Mouse (Mus musculus) liver, postnatal 0 days (tissue): ENCODE measurements around the gene 1700025G04Rik. TPM values are rescaled to one million over a fixed set of nuclear protein-coding genes. Genes with fewer than 3 reads are reported as not detected.
"Not testable (repeated sequence)": the region's sequence is repeated elsewhere in the genome, so short reads cannot be mapped to it uniquely, and the experiment has no call there.

Experiments used
- ATAC-seq: fragments of 200-750 bp; cut with Nextera tagmentation; 2 replicates; pipeline ENCODE4 v1.8.0; 2017; ENCODE audit warnings: mild to moderate bottlenecking, moderate library complexity
- DNase-seq: peaks from one replicate; pipeline ENCODE4 v3.0.0-alpha.2; 2016
- H3K27ac ChIP-seq: fragments of 300-500 bp; sonication (generic); 2 replicates; pipeline ENCODE4 v1.5.1; 2014; ENCODE audit warnings: antibody characterized with exemption, moderate library complexity, mild to moderate bottlenecking, low read depth
- H3K27me3 ChIP-seq: fragments of 300-500 bp; sonication (generic); 2 replicates; pipeline ENCODE4 v1.6.1; 2014; ENCODE audit warnings: low read length, control low read depth, mixed read lengths; ENCODE audit not compliant: insufficient read depth
- H3K36me3 ChIP-seq: fragments of 300-500 bp; sonication (generic); replicated peaks from 2 replicates; pipeline ENCODE4 v1.6.1; 2014; ENCODE audit warnings: mild to moderate bottlenecking, control low read depth, low read length, moderate library complexity, mixed read lengths; ENCODE audit not compliant: insufficient read depth
- H3K4me1 ChIP-seq: fragments of 300-500 bp; sonication (generic); 2 replicates; pipeline ENCODE4 v1.6.1; 2014; ENCODE audit warnings: antibody characterized with exemption, mild to moderate bottlenecking, control low read depth; ENCODE audit not compliant: insufficient read depth
- H3K4me2 ChIP-seq: fragments of 300-500 bp; sonication (generic); 2 replicates; pipeline ENCODE4 v1.6.1; 2014; ENCODE audit warnings: low read depth, mild to moderate bottlenecking, low read length, moderate library complexity, mixed read lengths
- H3K4me3 ChIP-seq: fragments of 300-500 bp; sonication (generic); 2 replicates; pipeline ENCODE4 v1.5.1; 2014; ENCODE audit warnings: low read depth, low read length
- H3K9ac ChIP-seq: fragments of 300-500 bp; sonication (generic); replicated peaks from 2 replicates; pipeline ENCODE4 v1.6.1; 2014; ENCODE audit warnings: mild to moderate bottlenecking, moderate library complexity
- H3K9me3 ChIP-seq: fragments of 300-500 bp; sonication (generic); 2 replicates; pipeline ENCODE4 v1.6.1; 2016; ENCODE audit warnings: mild to moderate bottlenecking, control low read depth, low read length, mixed read lengths
- CTCF ChIP-seq: sonication (generic); IDR thresholded peaks from 2 replicates; pipeline ENCODE4 v1.5.1; 2016; ENCODE audit warnings: antibody characterized with exemption, low read depth
- EP300 ChIP-seq: IDR thresholded peaks from 2 replicates; pipeline ENCODE4 v1.6.1; 2016; ENCODE audit warnings: antibody characterized with exemption, low read depth, mild to moderate bottlenecking
- WGBS: fragments of 180-500 bp; shearing (Covaris S2); extraction: QIAGEN DNeasy Blood & Tissue Kit; methylation state at CpG from one replicate; pipeline ENCODE4 v1.1.7; 2014; ENCODE audit not compliant: insufficient replicate concordance; 5-methylcytosine and 5-hydroxymethylcytosine counted together
- polyA plus RNA-seq: library from polyadenylated mRNA; unstranded; fragments of >200 nt; fragmentation: Nextera tagmentation; extraction: Ambion mirVana; gene quantifications from 2 replicates; pipeline ENCODE4 v1.2.1, GENCODE M21; 2015

1700025G04Rik gene
- polyA plus RNA-seq, 1 experiment from 2014 or later: 3.0 TPM

- no peak overlapping the region for H3K4me2 ChIP-seq
- H3K27ac ChIP-seq: no peak overlapping the region
- H3K9ac ChIP-seq: no peak overlapping the region
- TF ChIP-seq EP300 (no peak), CTCF (no peak)
- DNase-seq (no peak), ATAC-seq (no peak)
- WGBS: 82% methylated on average over 17 of the region's 17 CpGs
- no peaks in the 10 kb centered on the region for H3K36me3 ChIP-seq
- H3K9me3 ChIP-seq: no peaks in the 10 kb centered on the region
- H3K4me3 ChIP-seq: no peak overlapping the region
- no peaks in the 10 kb centered on the region for H3K27me3 ChIP-seq
- no peaks in the 10 kb centered on the region for H3K4me1 ChIP-seq
Observed at GRCm38 (mm10) chr1:151845252-151845832, 244.6 kb downstream of the 1700025G04Rik start.

- 81% methylated on average over 1 of the region's 1 CpGs for WGBS
- not testable (repeated sequence) for H3K27ac ChIP-seq
Observed at GRCm38 (mm10) chr1:151840345-151840744, 249.6 kb downstream of the 1700025G04Rik start.

GRCm38 (mm10) chr1:151835261-151835660, 254.7 kb downstream of the 1700025G04Rik start:
- H3K4me2 ChIP-seq: no peak overlapping the region
- 0 out of 2 replicates have a peak, but pooled peaks cover 3% of the 10 kb centered on the region for H3K9me3 ChIP-seq
- ATAC-seq: no peak
- TF ChIP-seq CTCF (no peak), EP300 (no peak)
- H3K4me1 ChIP-seq: no peaks in the 10 kb centered on the region
- WGBS: 80% methylated on average over 4 of the region's 4 CpGs
- no peak for DNase-seq
- H3K9ac ChIP-seq: no peak overlapping the region
- H3K4me3 ChIP-seq: no peak overlapping the region
- no peaks in the 10 kb centered on the region for H3K36me3 ChIP-seq
- no peak overlapping the region for H3K27ac ChIP-seq
- no peaks in the 10 kb centered on the region for H3K27me3 ChIP-seq

More at GRCm38 (mm10) chr1:151840345-151840744, 249.6 kb downstream of the 1700025G04Rik start:
- H3K27me3 ChIP-seq, H3K4me3 ChIP-seq, H3K9ac ChIP-seq, DNase-seq, H3K4me2 ChIP-seq, H3K4me1 ChIP-seq, H3K9me3 ChIP-seq, H3K36me3 ChIP-seq, ATAC-seq: not testable (repeated sequence)

GRCm38 (mm10) chr1:151831791-151832190, 258.1 kb downstream of the 1700025G04Rik start:
- no peak overlapping the region for H3K4me2 ChIP-seq
- 0 out of 2 replicates have a peak, but pooled peaks cover 3% of the 10 kb centered on the region for H3K9me3 ChIP-seq
- H3K27ac ChIP-seq: no peak overlapping the region
- WGBS: 69% methylated on average over 3 of the region's 3 CpGs
- H3K4me3 ChIP-seq: no peak overlapping the region
- no peaks in the 10 kb centered on the region for H3K4me1 ChIP-seq
- DNase-seq: no peak
- TF ChIP-seq EP300 (no peak), CTCF (no peak)
- no peaks in the 10 kb centered on the region for H3K36me3 ChIP-seq
- no peak overlapping the region for H3K9ac ChIP-seq
- no peaks in the 10 kb centered on the region for H3K27me3 ChIP-seq
- no peak for ATAC-seq

- 82% methylated on average over 7 of the region's 7 CpGs for WGBS
- Histone ChIP-seq H3K27me3 (no peaks in the 10 kb centered on the region), H3K9ac (no peak overlapping the region), H3K4me2 (no peak overlapping the region), H3K9me3 (no peaks in the 10 kb centered on the region), H3K4me1 (no peaks in the 10 kb centered on the region), H3K4me3 (no peak overlapping the region), H3K36me3 (0 out of 2 replicates have a peak, but pooled peaks cover under 1% of the 10 kb centered on the region), H3K27ac (no peak overlapping the region)
- ATAC-seq (no peak), DNase-seq (no peak)
- no peak for TF ChIP-seq CTCF
- no peak for TF ChIP-seq EP300
Observed at GRCm38 (mm10) chr1:151825065-151825464, 264.9 kb downstream of the 1700025G04Rik start.

- 38% methylated on average over 5 of the region's 5 CpGs for WGBS
- Histone ChIP-seq H3K27ac (no peak overlapping the region), H3K9me3 (no peaks in the 10 kb centered on the region), H3K4me2 (no peak overlapping the region), H3K9ac (no peak overlapping the region), H3K27me3 (no peaks in the 10 kb centered on the region), H3K4me1 (no peaks in the 10 kb centered on the region), H3K36me3 (peaks cover 17% of the 10 kb centered on the region), H3K4me3 (no peak overlapping the region)
- DNase-seq (peak; percentile 58), ATAC-seq (no peak)
- TF ChIP-seq CTCF (peak; percentile 88), EP300 (no peak)
Observed at GRCm38 (mm10) chr1:151820457-151820856, 269.5 kb downstream of the 1700025G04Rik start.
